Mouse (Mus musculus) right cerebral cortex, postnatal 36 days (tissue): Measurements from ENCODE around the gene A730046J19Rik.

ENCODE experiments used
- DNase-seq, 2 experiments: peaks; one replicate each; pipeline ENCODE4 v3.0.0; 2022; ENCODE audit warnings: low spot score in 2 of 2, mixed read lengths in 1 of 2

A730046J19Rik gene

GRCm38 (mm10) chrX:144153523-144153922, at the start of gene A730046J19Rik:
A730046J19Rik (plus strand) TSS chrX:144153695.
- no peak for DNase-seq

DNA sequence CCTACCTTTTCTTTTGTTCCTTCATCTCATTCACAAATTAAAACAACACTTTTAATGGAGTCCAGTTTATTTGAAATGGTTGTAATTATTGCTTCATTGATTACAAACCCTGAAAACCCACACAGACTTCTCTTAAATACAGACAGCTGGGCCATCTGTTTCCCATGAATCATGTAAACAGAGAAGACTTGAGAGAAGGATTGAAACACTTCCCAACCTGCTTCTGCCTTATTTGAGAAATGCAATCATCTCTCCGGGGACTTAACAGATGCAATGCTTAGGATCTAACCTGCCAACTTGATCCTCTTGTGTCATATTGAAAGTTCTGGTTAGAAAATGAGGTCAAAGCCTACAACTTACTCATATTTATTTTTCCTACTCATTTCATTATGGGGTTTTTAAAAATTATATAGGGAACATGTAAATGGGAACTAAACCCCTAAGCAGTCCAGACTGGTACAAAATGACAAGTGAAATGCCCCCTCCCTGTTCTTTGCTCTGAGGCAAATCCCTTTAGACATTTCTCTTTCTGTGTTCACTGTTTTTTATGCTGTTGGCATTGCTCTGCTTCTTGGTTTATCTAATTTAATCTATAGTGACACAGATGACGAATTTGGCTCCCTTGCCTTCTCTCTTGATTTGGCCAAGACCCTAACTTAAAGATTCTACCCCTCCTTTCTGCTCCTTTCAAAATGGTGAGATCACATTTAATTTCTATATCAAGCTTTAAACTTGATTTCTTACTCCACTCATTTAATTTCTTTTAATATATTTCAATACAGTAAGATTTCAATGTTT, 48.7 kb upstream of the A730046J19Rik start:
- no peak for DNase-seq

DNA sequence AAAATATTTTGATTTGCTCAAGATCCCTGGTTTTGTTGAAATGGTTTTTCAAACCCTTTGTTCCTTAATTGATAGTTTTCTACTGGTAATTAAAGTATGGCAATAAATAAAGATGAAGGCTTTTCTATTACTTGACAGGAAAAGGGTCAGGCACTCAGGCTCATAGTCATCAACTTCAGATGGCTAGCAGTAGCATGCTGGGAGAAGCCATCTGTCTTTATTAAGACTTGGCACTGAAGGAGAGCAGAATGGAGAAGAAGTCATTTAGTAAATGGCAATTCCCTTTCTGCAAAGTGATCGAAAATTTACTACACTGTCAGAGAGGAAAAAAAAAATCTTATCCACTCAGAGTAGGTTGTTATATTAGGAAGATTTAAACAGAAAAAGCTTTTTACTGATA, 17.2 kb upstream of the A730046J19Rik start:
- DNase-seq: no peak

DNA sequence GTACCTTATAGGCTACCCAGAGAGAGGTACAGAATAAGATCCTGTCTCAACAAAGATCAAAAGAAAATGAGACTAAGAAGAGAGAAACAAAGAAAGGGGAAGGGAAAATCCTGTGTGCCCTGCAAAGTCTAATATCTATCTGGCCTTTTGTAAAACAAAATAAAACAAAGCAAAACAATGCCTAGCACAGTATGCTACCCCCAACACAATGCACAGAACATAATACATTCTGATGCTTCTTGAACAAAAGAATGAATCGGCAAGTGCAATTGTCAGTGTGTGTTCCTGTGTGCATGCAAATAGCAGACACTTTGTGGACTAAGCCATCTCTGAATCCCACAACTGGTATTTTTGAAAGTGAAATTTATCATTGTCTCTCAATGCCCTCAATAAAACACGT, 3.5 kb upstream of the A730046J19Rik start:
- DNase-seq: no peak

GRCm38 (mm10) chrX:144154111-144154510, 616 bp downstream of the A730046J19Rik start:
- no peak for DNase-seq

- no peak for DNase-seq
These were observed 9.4 kb downstream of the A730046J19Rik start for GRCm38 (mm10) chrX:144162936-144163335.
